Mouse (Mus musculus) spleen, adult 2 months (tissue): ENCODE measurements around the gene E130308A19Rik.

ENCODE experiments used
- CTCF ChIP-seq: fragments of 200-500 bp; IDR thresholded peaks from 2 replicates; pipeline ENCODE4 v1.5.1; 2011; ENCODE audit warnings: mild to moderate bottlenecking, inconsistent platforms; ENCODE audit not compliant: insufficient read depth, insufficient read length, insufficient replicate concordance; ENCODE audit errors: extremely low read depth
- POLR2A ChIP-seq: fragments of 200-500 bp; IDR thresholded peaks from 2 replicates; pipeline ENCODE4 v1.6.1; 2011; ENCODE audit warnings: low read depth, low read length, inconsistent platforms

DNA sequence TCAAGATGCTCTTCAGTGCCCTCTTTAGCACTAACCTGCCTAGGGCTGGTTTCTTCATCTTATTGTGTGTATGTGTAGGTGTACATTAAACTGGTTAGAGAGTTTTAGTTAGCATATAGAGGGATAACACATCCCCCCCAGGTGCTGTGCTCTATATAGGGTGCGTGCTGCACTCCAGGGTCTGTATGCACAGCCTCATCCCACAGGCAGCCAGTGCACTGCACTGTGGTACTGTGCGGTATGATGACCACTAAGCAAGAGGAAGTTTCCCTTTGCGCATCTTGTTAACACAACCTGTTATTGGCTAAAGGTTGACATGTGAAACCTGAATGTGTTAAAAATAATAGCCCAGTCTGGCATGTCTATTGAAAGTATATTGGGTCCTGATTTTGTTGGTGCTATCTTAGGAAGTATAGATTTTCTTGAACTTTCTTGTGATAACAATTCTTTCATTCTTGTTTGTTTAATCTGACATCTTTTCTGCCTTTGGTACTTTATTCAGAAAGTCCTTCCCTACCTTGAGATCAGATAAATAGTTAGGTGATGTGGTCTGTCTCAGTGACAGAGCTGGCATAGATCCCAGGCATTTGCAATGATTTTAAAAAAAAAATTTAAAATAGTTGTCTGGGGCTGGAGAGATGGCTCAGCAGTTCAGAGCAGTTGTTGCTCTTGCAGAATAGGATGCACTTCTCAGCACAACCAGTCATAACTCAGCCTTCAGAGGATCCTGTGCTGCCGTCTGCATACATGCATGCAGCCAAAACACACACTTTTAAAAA is 73.2 kb downstream of the E130308A19Rik start:
- no peak for TF ChIP-seq CTCF
- TF ChIP-seq POLR2A, result no peak
